Mouse (Mus musculus) thymus, postnatal 14 days (tissue): ENCODE data around the gene Dscam.

ENCODE experiments used
- DNase-seq: peaks from one replicate; pipeline ENCODE4 v3.0.0; 2021

Dscam gene

GRCm38 (mm10) chr16:97103046-97103445, 67.5 kb downstream of the Dscam start:
- no peak for DNase-seq

GRCm38 (mm10) chr16:97100091-97100490, 70.5 kb downstream of the Dscam start:
- DNase-seq: no peak

- DNase-seq: no peak
Measured at GRCm38 (mm10) chr16:97098508-97098907, 72.0 kb downstream of the Dscam start.

- DNase-seq: no peak
Measured at GRCm38 (mm10) chr16:97096709-97097108, 73.8 kb downstream of the Dscam start.

GRCm38 (mm10) chr16:97095496-97095895, 75.1 kb downstream of the Dscam start:
- no peak for DNase-seq

GRCm38 (mm10) chr16:97089339-97089738, 81.2 kb downstream of the Dscam start:
- no peak for DNase-seq

- DNase-seq: no peak
Measured at GRCm38 (mm10) chr16:97083694-97084093, 86.9 kb downstream of the Dscam start.

- DNase-seq: no peak
Measured at GRCm38 (mm10) chr16:97075920-97076572, 94.5 kb downstream of the Dscam start.

GRCm38 (mm10) chr16:97075137-97075902, 95.2 kb downstream of the Dscam start:
- no peak for DNase-seq

GRCm38 (mm10) chr16:97073847-97074246, 96.7 kb downstream of the Dscam start:
- no peak for DNase-seq

GRCm38 (mm10) chr16:97072624-97073023, 97.9 kb downstream of the Dscam start:
- DNase-seq: no peak

GRCm38 (mm10) chr16:97066856-97067255, 103.7 kb downstream of the Dscam start:
- DNase-seq: no peak

- DNase-seq: no peak
Measured at GRCm38 (mm10) chr16:97062207-97062606, 108.3 kb downstream of the Dscam start.

- no peak for DNase-seq
Measured at GRCm38 (mm10) chr16:97061390-97061789, 109.2 kb downstream of the Dscam start.

- DNase-seq: no peak
Measured at GRCm38 (mm10) chr16:97060736-97061135, 109.8 kb downstream of the Dscam start.

GRCm38 (mm10) chr16:97060276-97060675, 110.3 kb downstream of the Dscam start:
- DNase-seq: no peak

- DNase-seq: no peak
Measured at GRCm38 (mm10) chr16:97035271-97035670, 135.3 kb downstream of the Dscam start.

GRCm38 (mm10) chr16:97033540-97034058, 137.0 kb downstream of the Dscam start:
- DNase-seq: no peak

- no peak for DNase-seq
Measured at GRCm38 (mm10) chr16:97027701-97028100, 142.9 kb downstream of the Dscam start.

GRCm38 (mm10) chr16:97026803-97027202, 143.7 kb downstream of the Dscam start:
- no peak for DNase-seq

GRCm38 (mm10) chr16:97024406-97024805, 146.1 kb downstream of the Dscam start:
- no peak for DNase-seq

- DNase-seq: no peak
Measured at GRCm38 (mm10) chr16:97021496-97021895, 149.1 kb downstream of the Dscam start.

GRCm38 (mm10) chr16:97018304-97018703, 152.2 kb downstream of the Dscam start:
- no peak for DNase-seq

- DNase-seq: no peak
Measured at GRCm38 (mm10) chr16:97017171-97017738, 153.3 kb downstream of the Dscam start.
